In genomic region chr1:179058675-179059074, GRCm38 (mm10) we compare ENCODE assay signal across 22 mouse cellular contexts.
DNase-seq lines count a peak whose midpoint lies in the region; ATAC-seq and TF ChIP-seq lines count a peak whose summit lies in the region.
"Had no signal": no experiment of that assay in that cellular context is flagged by ENCODE, and none has a peak within 500 bp of the region (broad histone marks: within the 10 kb centered on the region; RNA-seq: fewer than 3 reads in every experiment).

No protein-coding gene starts in this region.

- peak overlapping the region; percentile 87; the same call in 1 of the 2 replicates for H3K27ac ChIP-seq in intestine, embryonic 14.5 days (ENCODE audit: low read depth)
- no peak overlapping the region for H3K27ac ChIP-seq in intestine, embryonic 16.5 days (ENCODE audit: low read length)
- no peak overlapping the region for H3K27ac ChIP-seq in MEL (ENCODE audit: control insufficient read depth, low read depth, low read length)
- H3K27ac ChIP-seq in embryonic facial prominence, embryonic 14.5 days (replicated peaks; ENCODE audit: low read depth, low read length) = peak overlapping the region; percentile 88
- peak overlapping the region; percentile 90 for H3K27ac ChIP-seq in limb, embryonic 13.5 days
- no peak overlapping the region for H3K27ac ChIP-seq in midbrain, postnatal 0 days (ENCODE audit: low read depth, low read length)
- H3K27ac ChIP-seq: heart, embryonic 15.5 days had no signal

- no peak overlapping the region for H3K4me2 ChIP-seq in intestine, embryonic 14.5 days (ENCODE audit: low read length)
- no peak overlapping the region for H3K4me2 ChIP-seq in intestine, embryonic 16.5 days (ENCODE audit: low read depth, low read length)
- peak overlapping the region; percentile 17 for H3K4me2 ChIP-seq in embryonic facial prominence, embryonic 14.5 days (ENCODE audit: low read depth, low read length)
- peak overlapping the region; percentile 57 for H3K4me2 ChIP-seq in limb, embryonic 13.5 days (replicated peaks)
- no peak overlapping the region for H3K4me2 ChIP-seq in midbrain, postnatal 0 days (ENCODE audit: low read depth, low read length, poor library complexity, severe bottlenecking)
- H3K4me2 ChIP-seq: heart, embryonic 15.5 days; liver, embryonic 11.5 days had no signal

- no peaks in the 10 kb centered on the region for H3K27me3 ChIP-seq in intestine, embryonic 14.5 days (replicated peaks; ENCODE audit: control insufficient read depth, insufficient read depth, low read length)
- no peaks in the 10 kb centered on the region for H3K27me3 ChIP-seq in intestine, embryonic 16.5 days (replicated peaks; ENCODE audit: control insufficient read depth, insufficient read depth, low read length)
- no peaks in the 10 kb centered on the region for H3K27me3 ChIP-seq in MEL (ENCODE audit: control insufficient read depth in 1 of 2, insufficient read depth in 2 of 2, low read length in 2 of 2)
- no peaks in the 10 kb centered on the region for H3K27me3 ChIP-seq in embryonic facial prominence, embryonic 14.5 days (replicated peaks; ENCODE audit: control insufficient read depth, insufficient read depth, low read length)
- H3K27me3 ChIP-seq in limb, embryonic 13.5 days = no peaks in the 10 kb centered on the region
- no peaks in the 10 kb centered on the region for H3K27me3 ChIP-seq in midbrain, postnatal 0 days (ENCODE audit: insufficient read depth, low read length)
- H3K27me3 ChIP-seq: heart, embryonic 15.5 days; megakaryocyte, embryonic 14.5 days; Patski had no signal

- TF ChIP-seq CTCF in MEL (IDR thresholded peaks at IDR 0.05 in 2 of 3, conservative IDR thresholded peaks at IDR 0.05 in 1 of 3; ENCODE audit: control insufficient read depth in 1 of 3, insufficient read depth in 1 of 3, low read depth in 2 of 3, low read length in 3 of 3, poor library complexity in 1 of 3, severe bottlenecking in 1 of 3) = no peak
- no peak for TF ChIP-seq CTCF in midbrain, postnatal 0 days (IDR thresholded peaks at IDR 0.05)

- H3K9me3 ChIP-seq in intestine, embryonic 14.5 days (ENCODE audit: control insufficient read depth, low read length) = no peaks in the 10 kb centered on the region
- no peaks in the 10 kb centered on the region for H3K9me3 ChIP-seq in intestine, embryonic 16.5 days (ENCODE audit: control insufficient read depth, low read length)
- H3K9me3 ChIP-seq in MEL (replicated peaks; ENCODE audit: insufficient read depth, low read length) = no peaks in the 10 kb centered on the region
- no peaks in the 10 kb centered on the region for H3K9me3 ChIP-seq in embryonic facial prominence, embryonic 14.5 days (ENCODE audit: control insufficient read depth, low read length)
- H3K9me3 ChIP-seq in limb, embryonic 13.5 days = no peaks in the 10 kb centered on the region
- H3K9me3 ChIP-seq in midbrain, postnatal 0 days (ENCODE audit: low read length) = no peaks in the 10 kb centered on the region
- H3K9me3 ChIP-seq: heart, embryonic 15.5 days had no signal

- no peak for TF ChIP-seq POLR2A in MEL (IDR thresholded peaks at IDR 0.05; ENCODE audit: control insufficient read depth in 1 of 2, insufficient read depth in 1 of 2, low read depth in 1 of 2, low read length in 2 of 2, poor library complexity in 1 of 2)

- H3K4me1 ChIP-seq in intestine, embryonic 14.5 days (replicated peaks; ENCODE audit: control insufficient read depth, insufficient read depth, low read length) = peaks cover 49% of the 10 kb centered on the region
- peaks cover 32% of the 10 kb centered on the region for H3K4me1 ChIP-seq in intestine, embryonic 16.5 days (ENCODE audit: control insufficient read depth, insufficient read depth, low read length)
- H3K4me1 ChIP-seq in MEL (ENCODE audit: control insufficient read depth in 1 of 2, insufficient read depth in 2 of 2, low read length in 2 of 2) = peaks cover 26 to 28% of the 10 kb centered on the region in 2 experiments
- H3K4me1 ChIP-seq in embryonic facial prominence, embryonic 14.5 days (ENCODE audit: control insufficient read depth, insufficient read depth, low read length) = peaks cover 51% of the 10 kb centered on the region
- H3K4me1 ChIP-seq in limb, embryonic 13.5 days = peaks cover 67% of the 10 kb centered on the region
- peaks cover 9% of the 10 kb centered on the region for H3K4me1 ChIP-seq in midbrain, postnatal 0 days (ENCODE audit: insufficient read depth, low read length)
- H3K4me1 ChIP-seq: megakaryocyte, embryonic 14.5 days had no signal

- no peaks in the 10 kb centered on the region for H3K79me2 ChIP-seq in MEL (ENCODE audit: control insufficient read depth, insufficient read depth, low read length, poor library complexity)

- no peak overlapping the region for H3K9ac ChIP-seq in intestine, embryonic 14.5 days (ENCODE audit: low read length)
- H3K9ac ChIP-seq in intestine, embryonic 16.5 days (ENCODE audit: low read depth, low read length) = no peak overlapping the region
- no peak overlapping the region for H3K9ac ChIP-seq in MEL (ENCODE audit: control insufficient read depth, low read depth, low read length, poor library complexity, severe bottlenecking)
- no peak overlapping the region for H3K9ac ChIP-seq in embryonic facial prominence, embryonic 14.5 days (ENCODE audit: low read depth, low read length)
- H3K9ac ChIP-seq in limb, embryonic 13.5 days = no peak overlapping the region
- H3K9ac ChIP-seq in midbrain, postnatal 0 days (replicated peaks; ENCODE audit: low read length, poor library complexity, severe bottlenecking) = no peak overlapping the region
- H3K9ac ChIP-seq: heart, embryonic 15.5 days had no signal

- no peak for DNase-seq in intestine, embryonic 14.5 days (ENCODE audit: low spot score)
- no peak for DNase-seq in MEL (ENCODE audit: low read depth, low spot score)
- DNase-seq in embryonic facial prominence, embryonic 14.5 days (ENCODE audit: low spot score) = peak; percentile 41
- DNase-seq in midbrain, postnatal 0 days (ENCODE audit: low spot score) = no peak
- DNase-seq in cerebellum, adult 11-12 months = no peak
- DNase-seq: adrenal gland, adult 8-10 months; cerebellum, postnatal 10 days; gastrocnemius, postnatal 14 days; heart, adult 18-20 months; heart, postnatal 4 days; kidney, adult 2 months; lung, adult 2 months; midbrain, embryonic 14.5 days; thymus, adult 18-20 months had no signal

- TF ChIP-seq RAD21 in MEL (IDR thresholded peaks at IDR 0.05; ENCODE audit: low read depth, low read length) = no peak

- ATAC-seq in intestine, embryonic 14.5 days (replicated peaks; ENCODE audit: low FRiP score, low TSS enrichment, low read depth) = no peak
- no peak for ATAC-seq in intestine, embryonic 16.5 days
- ATAC-seq in embryonic facial prominence, embryonic 14.5 days (ENCODE audit: low read depth) = no peak
- no peak for ATAC-seq in limb, embryonic 13.5 days (ENCODE audit: low FRiP score, low read depth)
- ATAC-seq in midbrain, postnatal 0 days (ENCODE audit: low FRiP score) = no peak
- ATAC-seq: hindbrain, embryonic 16.5 days; Patski had no signal

- no peak overlapping the region for H3K4me3 ChIP-seq in intestine, embryonic 14.5 days (ENCODE audit: low read depth, low read length)
- no peak overlapping the region for H3K4me3 ChIP-seq in intestine, embryonic 16.5 days (ENCODE audit: low read length)
- no peak overlapping the region for H3K4me3 ChIP-seq in MEL (ENCODE audit: control insufficient read depth in 1 of 2, insufficient read depth in 1 of 2, low read depth in 2 of 2, low read length in 2 of 2)
- no peak overlapping the region for H3K4me3 ChIP-seq in embryonic facial prominence, embryonic 14.5 days (ENCODE audit: low read depth, low read length)
- no peak overlapping the region for H3K4me3 ChIP-seq in limb, embryonic 13.5 days
- H3K4me3 ChIP-seq in midbrain, postnatal 0 days (ENCODE audit: low read depth, low read length) = no peak overlapping the region
- H3K4me3 ChIP-seq: heart, embryonic 15.5 days; megakaryocyte, embryonic 14.5 days; myocyte had no signal

- no peak for TF ChIP-seq EP300 in MEL (IDR thresholded peaks at IDR 0.05; ENCODE audit: low read depth in 1 of 2, low read length in 2 of 2)

- 82% methylated on average over 4 of the region's 4 CpGs for WGBS in intestine, embryonic 14.5 days
- WGBS in intestine, embryonic 16.5 days = 82% methylated on average over 4 of the region's 4 CpGs
- WGBS in embryonic facial prominence, embryonic 14.5 days = 24% methylated on average over 4 of the region's 4 CpGs
- 16% methylated on average over 4 of the region's 4 CpGs for WGBS in limb, embryonic 13.5 days
- 77% methylated on average over 4 of the region's 4 CpGs for WGBS in midbrain, postnatal 0 days

- H3K36me3 ChIP-seq in intestine, embryonic 14.5 days (ENCODE audit: control insufficient read depth, insufficient read depth, low read length) = no peaks in the 10 kb centered on the region
- H3K36me3 ChIP-seq in intestine, embryonic 16.5 days (ENCODE audit: control insufficient read depth, insufficient read depth, low read length) = no peaks in the 10 kb centered on the region
- H3K36me3 ChIP-seq in MEL (ENCODE audit: control insufficient read depth in 1 of 2, insufficient read depth in 2 of 2, low read length in 2 of 2) = peaks cover 0 to 41% of the 10 kb centered on the region in 2 experiments; a peak in 2 of 4 replicates
- no peaks in the 10 kb centered on the region for H3K36me3 ChIP-seq in embryonic facial prominence, embryonic 14.5 days (ENCODE audit: control insufficient read depth, insufficient read depth, low read length)
- H3K36me3 ChIP-seq in limb, embryonic 13.5 days = no peaks in the 10 kb centered on the region
- no peaks in the 10 kb centered on the region for H3K36me3 ChIP-seq in midbrain, postnatal 0 days (ENCODE audit: insufficient read depth, low read length)
- H3K36me3 ChIP-seq: heart, embryonic 15.5 days had no signal

TF ChIP-seq in MEL, 35 proteins besides CTCF, POLR2A, EP300 and RAD21:
- peak; percentile 76 for TF ChIP-seq ZNF384 (IDR thresholded peaks at IDR 0.05; ENCODE audit: low read depth, low read length)
- no peak for TF ChIP-seq NRF1 (IDR thresholded peaks at IDR 0.05; ENCODE audit: insufficient read depth, low read depth, low read length, poor library complexity, severe bottlenecking)
TF ChIP-seq in MEL: peak in this region for 1.

Comparison
In these comparisons a context has a peak if more than half of its experiments do, and no peak if none do; other contexts are left out.
1. H3K27ac ChIP-seq: peak in intestine, embryonic 14.5 days (single experiment), embryonic facial prominence, embryonic 14.5 days (single experiment) and limb, embryonic 13.5 days (single experiment); none in intestine, embryonic 16.5 days (single experiment), MEL (single experiment) and midbrain, postnatal 0 days (single experiment).
2. H3K4me2 ChIP-seq: peak in embryonic facial prominence, embryonic 14.5 days (single experiment) and limb, embryonic 13.5 days (single experiment); none in intestine, embryonic 14.5 days (single experiment), intestine, embryonic 16.5 days (single experiment) and midbrain, postnatal 0 days (single experiment).